Mouse (Mus musculus): ENCODE data around the gene Sfxn5.

GRCm38 (mm10) chr6:85353706-85354105 is 20.5 kb upstream of the Sfxn5 start:
- TF ChIP-seq CTCF (IDR thresholded peaks at IDR 0.05; ENCODE audit: low read depth) (0 out of 2 replicates have a peak, but pooled peaks have one; percentile 17), EP300 (IDR thresholded peaks at IDR 0.05; ENCODE audit: low read depth) (no peak)

Data from heart, postnatal 0 days (tissue).